9 mouse cellular contexts compared by ENCODE assay signal in genomic region chr4:123202094-123202420, GRCm38 (mm10). TPM values are rescaled to one million over a fixed set of nuclear protein-coding genes. Genes with fewer than 3 reads are reported as not detected.
DNase-seq lines count a peak whose midpoint lies in the region; ATAC-seq lines count a peak whose summit lies in the region.
"Had no signal": no experiment of that assay in that cellular context is flagged by ENCODE, and none has a peak within 500 bp of the region (broad histone marks: within the 10 kb centered on the region; RNA-seq: fewer than 3 reads in every experiment).

No protein-coding gene starts in this region.

- no peak for ATAC-seq in kidney, embryonic 14.5 days (ENCODE audit: low FRiP score, low TSS enrichment)
- ATAC-seq in embryonic facial prominence, embryonic 14.5 days (ENCODE audit: low read depth), result no peak
- ATAC-seq in intestine, embryonic 15.5 days, result no peak
- ATAC-seq in neural tube, embryonic 13.5 days (ENCODE audit: low read depth), result no peak

- no peak overlapping the region for H3K9ac ChIP-seq in kidney, embryonic 14.5 days (ENCODE audit: low read depth, low read length)
- no peak overlapping the region for H3K9ac ChIP-seq in embryonic facial prominence, embryonic 14.5 days (ENCODE audit: low read depth, low read length)
- no peak overlapping the region for H3K9ac ChIP-seq in intestine, embryonic 15.5 days
- H3K9ac ChIP-seq in neural tube, embryonic 13.5 days, result 0 out of 2 replicates have a peak overlapping the region, but pooled peaks have one; percentile 66

- H3K27me3 ChIP-seq in kidney, embryonic 14.5 days (ENCODE audit: control insufficient read depth, insufficient read depth, low read length), result peaks cover 27% of the 10 kb centered on the region
- H3K27me3 ChIP-seq in embryonic facial prominence, embryonic 14.5 days (replicated peaks; ENCODE audit: control insufficient read depth, insufficient read depth, low read length), result peaks cover 32% of the 10 kb centered on the region
- peaks cover 28% of the 10 kb centered on the region for H3K27me3 ChIP-seq in intestine, embryonic 15.5 days (replicated peaks)
- H3K27me3 ChIP-seq in neural tube, embryonic 13.5 days, result peaks cover 71% of the 10 kb centered on the region

- WGBS in kidney, embryonic 14.5 days, result 13% methylated on average over 8 of the region's 8 CpGs
- 13% methylated on average over 8 of the region's 8 CpGs for WGBS in embryonic facial prominence, embryonic 14.5 days
- 19% methylated on average over 8 of the region's 8 CpGs for WGBS in intestine, embryonic 15.5 days
- 11% methylated on average over 8 of the region's 8 CpGs for WGBS in neural tube, embryonic 13.5 days

- no peak overlapping the region for H3K27ac ChIP-seq in kidney, embryonic 14.5 days (ENCODE audit: low read depth, low read length)
- H3K27ac ChIP-seq in embryonic facial prominence, embryonic 14.5 days (replicated peaks; ENCODE audit: low read depth, low read length), result no peak overlapping the region
- no peak overlapping the region for H3K27ac ChIP-seq in intestine, embryonic 15.5 days
- H3K27ac ChIP-seq in neural tube, embryonic 13.5 days (replicated peaks), result no peak overlapping the region
- H3K27ac ChIP-seq: macrophage had no signal

- H3K4me3 ChIP-seq in kidney, embryonic 14.5 days (ENCODE audit: low read length), result peak overlapping the region; percentile 42
- peak overlapping the region; percentile 41; the same call in 1 of the 2 replicates for H3K4me3 ChIP-seq in embryonic facial prominence, embryonic 14.5 days (ENCODE audit: low read depth, low read length)
- H3K4me3 ChIP-seq in intestine, embryonic 15.5 days (replicated peaks), result peak overlapping the region; percentile 38
- H3K4me3 ChIP-seq in neural tube, embryonic 13.5 days, result peak overlapping the region; percentile 38

- peaks cover 7% of the 10 kb centered on the region; the same call in 1 of the 2 replicates for H3K4me1 ChIP-seq in kidney, embryonic 14.5 days (ENCODE audit: control insufficient read depth, insufficient read depth, low read length)
- H3K4me1 ChIP-seq in embryonic facial prominence, embryonic 14.5 days (ENCODE audit: control insufficient read depth, insufficient read depth, low read length), result peaks cover 11% of the 10 kb centered on the region; the same call in 1 of the 2 replicates
- peaks cover 10% of the 10 kb centered on the region for H3K4me1 ChIP-seq in intestine, embryonic 15.5 days (replicated peaks)
- peaks cover 15% of the 10 kb centered on the region for H3K4me1 ChIP-seq in neural tube, embryonic 13.5 days (replicated peaks)

- H3K4me2 ChIP-seq in kidney, embryonic 14.5 days (replicated peaks; ENCODE audit: low read depth, low read length), result peak overlapping the region; percentile 88
- peak overlapping the region; percentile 85; the same call in 1 of the 2 replicates for H3K4me2 ChIP-seq in embryonic facial prominence, embryonic 14.5 days (ENCODE audit: low read depth, low read length)
- H3K4me2 ChIP-seq in intestine, embryonic 15.5 days (replicated peaks), result peak overlapping the region; percentile 85
- H3K4me2 ChIP-seq in neural tube, embryonic 13.5 days, result peak overlapping the region; percentile 76

- no peaks in the 10 kb centered on the region for H3K9me3 ChIP-seq in kidney, embryonic 14.5 days (ENCODE audit: control insufficient read depth, low read length)
- no peaks in the 10 kb centered on the region for H3K9me3 ChIP-seq in embryonic facial prominence, embryonic 14.5 days (ENCODE audit: control insufficient read depth, low read length)
- no peaks in the 10 kb centered on the region for H3K9me3 ChIP-seq in intestine, embryonic 15.5 days
- no peaks in the 10 kb centered on the region for H3K9me3 ChIP-seq in neural tube, embryonic 13.5 days

- H3K36me3 ChIP-seq in kidney, embryonic 14.5 days (ENCODE audit: control insufficient read depth, insufficient read depth, low read length), result no peaks in the 10 kb centered on the region
- no peaks in the 10 kb centered on the region for H3K36me3 ChIP-seq in embryonic facial prominence, embryonic 14.5 days (ENCODE audit: control insufficient read depth, insufficient read depth, low read length)
- no peaks in the 10 kb centered on the region for H3K36me3 ChIP-seq in intestine, embryonic 15.5 days
- H3K36me3 ChIP-seq in neural tube, embryonic 13.5 days, result no peaks in the 10 kb centered on the region

- DNase-seq in kidney, postnatal 10 days, result no peak
- no peak for DNase-seq in embryonic facial prominence, embryonic 14.5 days (ENCODE audit: low spot score)
- no peak for DNase-seq in cerebellum, postnatal 36 days
- DNase-seq in urinary bladder, adult 2 months (ENCODE audit: low spot score), result no peak
- DNase-seq in frontal cortex, postnatal 25 days (ENCODE audit: low spot score in 2 of 2), result no peak

RNA-seq across cellular contexts. Expression of gene Nt5c1a, which starts 0.8 kb away (rescaled TPM):
- polyA plus RNA-seq in kidney, embryonic 14.5 days (2014; fragmentation: Nextera tagmentation; extraction: Ambion mirVana), result 0.16 TPM in 1 of 2 replicates, not detected in the other
- 0.22 TPM in 1 of 2 replicates, not detected in the other for polyA plus RNA-seq in embryonic facial prominence, embryonic 14.5 days (2014; fragmentation: Nextera tagmentation; extraction: Ambion mirVana)
- polyA plus RNA-seq in intestine, embryonic 15.5 days (2015; fragmentation: Nextera tagmentation; extraction: Ambion mirVana), result not detected in 2 replicates
- polyA plus RNA-seq in neural tube, embryonic 13.5 days (2015; fragmentation: Nextera tagmentation; extraction: Ambion mirVana), result not detected in 2 replicates
- 0.04 and 0.22 TPM in 2 replicates for polyA plus RNA-seq in urinary bladder, adult 2 months (2012; rRNA removed)
- polyA plus RNA-seq: macrophage had no signal

RNA-seq across cellular contexts. Expression of gene Hpcal4, which starts 19.0 kb away (rescaled TPM):
- polyA plus RNA-seq in kidney, embryonic 14.5 days (2014; fragmentation: Nextera tagmentation; extraction: Ambion mirVana), result 0.83 and 1.0 TPM in 2 replicates
- 0.50 and 0.81 TPM in 2 replicates for polyA plus RNA-seq in embryonic facial prominence, embryonic 14.5 days (2014; fragmentation: Nextera tagmentation; extraction: Ambion mirVana)
- 3.9 and 4.5 TPM in 2 replicates for polyA plus RNA-seq in intestine, embryonic 15.5 days (2015; fragmentation: Nextera tagmentation; extraction: Ambion mirVana)
- 10.4 and 11.2 TPM in 2 replicates for polyA plus RNA-seq in neural tube, embryonic 13.5 days (2015; fragmentation: Nextera tagmentation; extraction: Ambion mirVana)
- 0.12 TPM in 2 replicates for polyA plus RNA-seq in urinary bladder, adult 2 months (2012; rRNA removed)
- polyA plus RNA-seq: macrophage had no signal

RNA-seq across cellular contexts. Expression of gene Heyl, which starts 31.3 kb away (rescaled TPM):
- polyA plus RNA-seq in kidney, embryonic 14.5 days (2014; fragmentation: Nextera tagmentation; extraction: Ambion mirVana), result 25.1 and 50.2 TPM in 2 replicates
- polyA plus RNA-seq in embryonic facial prominence, embryonic 14.5 days (2014; fragmentation: Nextera tagmentation; extraction: Ambion mirVana), result 18.4 and 19.1 TPM in 2 replicates
- polyA plus RNA-seq in intestine, embryonic 15.5 days (2015; fragmentation: Nextera tagmentation; extraction: Ambion mirVana), result 13.7 and 13.9 TPM in 2 replicates
- 13.6 and 13.9 TPM in 2 replicates for polyA plus RNA-seq in neural tube, embryonic 13.5 days (2015; fragmentation: Nextera tagmentation; extraction: Ambion mirVana)
- 2.0 and 3.3 TPM in 2 replicates for polyA plus RNA-seq in urinary bladder, adult 2 months (2012; rRNA removed)
- polyA plus RNA-seq: macrophage had no signal
